ENCODE assay signal across 16 mouse cellular contexts in genomic region chr17:62109052-62109451, GRCm38 (mm10).
DNase-seq lines count a peak whose midpoint lies in the region.
"Had no signal": no experiment of that assay in that cellular context is flagged by ENCODE, and none has a peak within 500 bp of the region (broad histone marks: within the 10 kb centered on the region; RNA-seq: fewer than 3 reads in every experiment).

No protein-coding gene starts in this region.

- DNase-seq in retina, postnatal 1 day, result peak; percentile 15
- no peak for DNase-seq in retina, embryonic 14.5 days (ENCODE audit: low spot score)
- DNase-seq in R1 (ENCODE audit: low read depth, low spot score) (peak; percentile 77), ZHBTc4 (ENCODE audit: low read depth, low spot score) (peak; percentile 59)
- no peak for DNase-seq in urinary bladder, postnatal 36 days (ENCODE audit: low spot score in 2 of 2)
- no peak for DNase-seq in frontal cortex, postnatal 36 days (ENCODE audit: low spot score in 2 of 2)
- DNase-seq: adrenal gland, adult 8-10 months; adrenal gland, postnatal 14 days; adrenal gland, postnatal 36 days; B cell, adult 2 months; cerebellum, adult 11-12 months; cerebellum, adult 2 months; cerebellum, adult 9-10 months; cerebellum, postnatal 10 days; cerebellum, postnatal 25 days; forebrain, postnatal 0 days had no signal

Comparison
In these comparisons a context has a peak if more than half of its experiments do, and no peak if none do; other contexts are left out.
1. DNase-seq: peak in retina, postnatal 1 day (single experiment), R1 (single experiment) and ZHBTc4 (single experiment); none in retina, embryonic 14.5 days (single experiment), urinary bladder, postnatal 36 days (0 of 2) and frontal cortex, postnatal 36 days (0 of 2).